Mouse (Mus musculus) kidney, adult 2 months (tissue): Measurements from ENCODE around the gene Ubap2l.

Source experiments
- CTCF ChIP-seq: fragments of 200-500 bp; conservative IDR thresholded peaks from 2 replicates; pipeline ENCODE4 v1.5.1; 2011; ENCODE audit warnings: low read depth, mild to moderate bottlenecking, control low read depth, low read length, moderate library complexity, mixed read lengths; ENCODE audit not compliant: insufficient read depth, insufficient read length
- POLR2A ChIP-seq: fragments of 200-500 bp; IDR thresholded peaks from one replicate; pipeline ENCODE4 v1.6.1; 2011; ENCODE audit warnings: low read depth, low read length, control low read depth

DNA sequence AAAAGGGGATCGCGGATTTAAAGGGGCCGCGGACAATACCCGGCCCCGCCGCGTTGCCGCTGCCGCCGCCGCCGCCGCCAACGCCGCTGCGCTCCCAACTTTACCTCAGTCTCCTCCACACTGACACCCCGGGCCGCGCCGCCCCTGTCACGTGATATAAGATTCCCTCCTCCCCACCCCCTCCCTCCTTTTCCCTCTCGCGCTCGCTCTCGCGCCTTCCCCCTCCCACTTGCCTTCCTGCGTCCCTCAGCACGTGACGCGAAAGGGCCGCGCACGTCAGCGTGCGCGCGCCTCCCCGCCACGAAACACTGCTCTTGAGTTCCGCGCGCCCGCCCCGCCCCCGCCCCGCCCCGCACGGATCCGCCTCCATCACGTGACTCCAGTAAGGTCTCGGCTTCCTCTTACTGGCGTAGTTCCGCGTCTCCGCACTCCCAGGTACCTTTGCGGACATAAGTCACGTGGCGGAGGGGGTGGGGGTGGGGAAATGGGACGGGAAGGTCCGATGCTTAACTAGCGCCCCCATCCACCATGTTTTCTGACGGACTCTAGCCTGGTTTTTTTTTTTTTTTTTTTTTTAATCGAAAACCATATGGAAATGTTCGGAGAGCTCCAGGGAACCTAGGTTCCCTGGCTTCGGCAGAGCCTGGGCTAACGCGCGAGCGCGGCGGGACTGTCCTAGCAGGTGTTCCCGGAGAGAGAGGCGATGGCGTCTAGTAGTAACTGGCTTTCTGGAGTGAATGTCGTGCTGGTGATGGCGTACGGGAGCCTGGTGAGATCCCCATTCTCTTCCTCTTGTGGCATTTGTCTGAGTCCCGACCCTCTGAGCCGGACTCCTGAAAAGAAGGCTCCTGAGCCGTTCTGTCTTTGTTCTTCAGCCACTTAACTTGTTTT, at the start of gene Ubap2l:
- peak; percentile 65 for TF ChIP-seq POLR2A
- TF ChIP-seq CTCF = no peak
